Mouse (Mus musculus): ENCODE results near the gene Gtf2h2.
"Not testable (repeated sequence)": the region's sequence is repeated elsewhere in the genome, so short reads cannot be mapped to it uniquely, and the experiment has no call there.

The Gtf2h2 gene

DNA sequence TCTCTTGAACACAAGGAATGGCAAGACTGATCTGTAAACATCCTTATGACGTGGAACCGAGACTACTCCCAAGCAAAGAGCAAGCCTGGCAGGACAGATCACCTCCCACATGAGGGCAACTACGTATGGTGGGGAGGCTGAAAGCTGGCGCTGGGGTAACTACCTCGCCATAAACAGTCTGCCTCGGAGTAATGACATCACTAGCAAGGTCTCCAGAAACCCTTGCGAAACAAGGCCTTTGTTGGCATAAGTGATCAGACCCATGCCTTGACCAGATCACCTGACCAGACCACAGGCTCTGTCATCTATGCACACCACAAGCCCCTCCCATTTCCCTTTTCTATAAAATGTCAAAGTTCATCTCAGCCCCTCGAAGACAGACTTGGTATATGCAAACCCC is 934 bp upstream of the Gtf2h2 start:
- intact Hi-C loops (cut with DNase I): loop anchor here (5.0 to 10.0 kb wide), 2 partner anchors 121 to 159 kb away; partner anchors contain the start of genes Ak6, Marveld2, Rad17 and Taf9

DNA sequence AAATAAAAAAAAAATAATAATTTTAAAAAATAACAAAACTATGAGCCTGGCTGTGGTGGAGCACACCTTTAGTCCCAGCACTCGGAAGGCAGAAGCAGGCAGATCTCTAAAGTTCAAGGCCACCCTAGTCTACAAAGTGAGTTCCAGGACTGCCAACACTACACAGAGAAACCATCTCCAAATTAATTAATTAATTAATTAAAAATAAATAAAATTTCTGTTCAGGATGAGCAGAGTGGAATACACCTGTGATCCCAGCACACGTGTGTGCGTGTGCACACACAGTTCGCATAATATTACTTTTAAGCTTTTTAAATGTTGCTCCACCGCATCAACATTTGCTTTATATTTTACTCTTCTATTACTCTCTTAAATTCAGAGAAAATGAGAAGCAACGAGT is 756 bp downstream of the Gtf2h2 start:
- intact Hi-C loops (cut with DNase I): loop anchor here (5.0 to 10.0 kb wide), 2 partner anchors 123 to 161 kb away; partner anchors contain the start of genes Ak6, Marveld2, Rad17 and Taf9

DNA sequence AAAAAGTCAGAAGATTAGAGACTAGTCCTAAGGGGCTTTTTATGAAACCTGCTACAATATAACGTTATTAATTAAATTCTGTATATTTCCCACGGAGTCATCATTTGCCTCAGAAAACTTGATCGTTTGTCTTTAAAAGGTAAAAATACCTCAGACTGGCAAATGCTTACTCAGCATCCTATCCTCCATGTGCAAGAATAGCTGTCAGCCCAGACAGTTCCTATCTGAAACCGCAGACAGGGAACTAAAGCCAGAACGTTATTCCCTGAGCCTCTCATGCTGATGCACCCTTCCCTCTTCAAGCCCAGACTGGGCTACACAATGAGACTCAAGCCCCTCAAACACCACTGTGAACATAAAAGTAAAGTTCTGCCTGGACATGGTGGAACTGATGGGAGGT is 2.0 kb downstream of the Gtf2h2 start:
- intact Hi-C loops (cut with DNase I): loop anchor here (5.0 to 10.0 kb wide), 2 partner anchors 124 to 162 kb away; partner anchors contain the start of genes Ak6, Marveld2, Rad17 and Taf9

GRCm38 (mm10) chr13:100483610-100484009 is 8.8 kb downstream of the Gtf2h2 start:
- intact Hi-C loops (cut with DNase I): no loop called here

DNA sequence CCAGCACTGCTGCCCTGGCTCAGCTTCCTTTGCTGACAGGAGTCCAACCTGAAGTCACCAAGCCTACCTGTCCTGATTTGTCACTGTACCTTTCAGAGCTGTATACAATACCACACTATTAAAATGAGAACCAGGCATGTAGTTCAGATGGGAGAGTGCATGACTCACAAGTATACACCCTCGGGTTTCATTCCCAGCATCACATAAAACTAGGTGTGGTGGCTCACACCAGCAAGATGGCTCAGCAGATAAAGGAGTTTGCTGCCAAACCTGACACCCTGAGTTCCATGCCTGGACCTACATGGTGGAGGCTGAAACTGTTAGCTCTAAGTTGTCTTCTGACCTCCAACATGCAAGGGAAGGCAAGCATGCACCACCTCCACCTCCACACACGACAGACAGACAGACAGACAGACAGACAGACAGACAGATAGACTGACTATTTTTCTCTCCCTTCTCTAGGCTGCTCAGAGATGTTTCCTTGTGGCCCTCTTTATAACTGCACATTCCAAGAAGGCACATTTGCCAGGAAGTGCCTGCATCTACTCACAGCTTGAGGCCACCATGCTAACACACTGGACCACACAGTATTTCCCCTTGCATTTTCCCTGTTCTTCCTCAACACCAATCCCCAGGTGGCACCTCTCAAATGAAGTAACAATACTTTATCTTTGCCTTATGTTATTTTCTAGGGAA is 28.7 kb downstream of the Gtf2h2 start:
- intact Hi-C loops (cut with DNase I): no loop called here

DNA sequence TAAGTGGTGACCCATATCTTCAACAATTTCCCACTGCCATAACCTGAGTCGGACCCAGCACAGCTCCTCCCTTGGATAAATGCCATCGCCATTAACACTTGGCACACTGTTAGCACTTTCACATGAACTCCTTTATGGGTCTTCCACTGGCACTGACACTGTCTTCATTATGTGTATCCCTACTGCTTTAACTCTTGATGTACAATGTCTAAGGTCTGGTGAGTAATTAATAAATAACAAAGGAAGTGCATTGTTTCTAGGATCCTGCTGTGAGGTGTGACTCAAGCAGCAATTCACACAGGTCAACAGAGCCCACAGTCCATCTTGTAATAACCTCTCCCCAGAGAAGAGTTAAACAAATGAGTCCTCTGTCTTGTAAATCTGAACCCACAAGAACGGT is 31.0 kb downstream of the Gtf2h2 start:
- intact Hi-C loops (cut with DNase I): no loop called here

DNA sequence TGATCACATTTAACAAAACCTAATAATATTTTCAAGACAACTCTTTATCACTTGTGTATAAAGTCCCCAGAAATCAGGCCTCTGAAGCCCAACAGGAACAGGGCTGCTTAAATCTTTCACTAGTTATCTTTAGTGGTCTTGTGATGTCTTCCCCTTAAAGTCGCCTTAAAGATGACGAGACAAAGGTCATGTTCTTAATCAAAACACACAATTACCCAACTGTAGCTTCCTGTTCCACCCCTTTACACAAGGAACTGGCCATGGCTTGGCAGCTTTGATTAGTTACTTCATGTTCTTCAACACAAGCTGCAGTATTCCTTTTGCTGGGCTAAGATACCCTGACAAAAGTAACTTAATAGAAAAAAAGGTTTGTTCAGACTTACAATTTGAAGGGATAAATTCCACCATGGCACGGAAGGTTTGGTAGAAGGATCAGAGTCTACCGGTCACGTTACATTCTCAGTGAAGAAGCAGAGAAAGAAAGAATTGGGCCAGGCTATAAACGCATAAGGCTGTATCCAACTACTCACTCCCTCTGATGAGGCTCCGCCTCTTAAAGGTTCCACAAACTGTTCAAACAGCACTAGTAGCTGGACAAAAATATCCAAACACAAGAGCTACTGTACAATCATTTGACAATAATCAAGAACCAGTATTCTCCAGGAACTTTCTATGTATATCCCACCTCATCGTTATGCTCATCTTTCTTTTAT is 39.8 kb downstream of the Gtf2h2 start, which contains the start of gene Naip1:
Naip1 (minus strand) TSS at position 455 of the 713 bp plus-strand sequence.
- intact Hi-C loops (cut with DNase I): not testable (repeated sequence)

- intact Hi-C loops (cut with DNase I): no loop called here
Observed at GRCm38 (mm10) chr13:100449495-100449894, 42.9 kb downstream of the Gtf2h2 start.

DNA sequence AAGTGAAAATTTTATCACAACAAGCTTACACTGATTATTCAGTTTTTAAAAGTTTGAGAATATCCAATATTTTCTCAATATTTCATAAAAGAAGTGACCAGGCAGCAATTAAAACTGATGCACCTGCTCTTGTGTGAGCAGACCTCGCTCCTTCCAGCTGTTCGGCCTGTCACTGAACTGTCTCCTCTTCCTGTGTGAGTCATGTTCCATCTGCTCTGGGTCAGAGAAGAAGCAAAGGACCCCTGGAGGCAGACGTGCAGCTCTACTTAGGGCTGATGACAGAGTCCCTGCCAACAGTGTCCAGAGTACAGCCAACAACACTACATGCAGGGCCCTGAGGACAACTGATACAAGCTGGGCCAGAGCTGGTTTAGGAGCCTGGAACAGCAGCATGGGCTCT is 52.3 kb downstream of the Gtf2h2 start:
- intact Hi-C loops (cut with DNase I): no loop called here

GRCm38 (mm10) chr13:100438701-100439100 is 53.7 kb downstream of the Gtf2h2 start:
- intact Hi-C loops (cut with DNase I): no loop called here

DNA sequence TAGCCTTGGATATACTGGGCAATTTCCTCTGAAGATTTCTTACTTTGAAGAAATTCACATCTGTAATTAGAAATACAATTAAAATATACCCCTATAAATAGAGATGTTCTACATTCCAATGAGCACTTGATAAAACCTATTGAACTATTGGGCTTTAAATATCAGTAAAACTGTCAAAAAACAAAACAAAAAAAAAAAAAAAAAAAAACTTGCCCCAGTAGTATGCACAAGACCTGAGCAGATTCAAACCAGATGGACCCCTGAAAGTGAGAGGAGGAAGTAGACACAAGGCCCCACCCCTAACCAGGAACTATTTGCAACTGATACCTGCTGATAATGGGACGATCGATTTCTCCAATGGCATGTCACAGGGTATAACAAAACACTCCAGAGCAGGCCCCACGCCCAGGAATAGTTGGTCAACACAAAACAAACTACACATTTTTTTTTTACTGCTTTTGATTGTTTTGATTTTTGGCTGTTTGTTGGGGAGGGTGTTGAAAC is 55.0 kb downstream of the Gtf2h2 start:
- intact Hi-C loops (cut with DNase I): no loop called here

DNA sequence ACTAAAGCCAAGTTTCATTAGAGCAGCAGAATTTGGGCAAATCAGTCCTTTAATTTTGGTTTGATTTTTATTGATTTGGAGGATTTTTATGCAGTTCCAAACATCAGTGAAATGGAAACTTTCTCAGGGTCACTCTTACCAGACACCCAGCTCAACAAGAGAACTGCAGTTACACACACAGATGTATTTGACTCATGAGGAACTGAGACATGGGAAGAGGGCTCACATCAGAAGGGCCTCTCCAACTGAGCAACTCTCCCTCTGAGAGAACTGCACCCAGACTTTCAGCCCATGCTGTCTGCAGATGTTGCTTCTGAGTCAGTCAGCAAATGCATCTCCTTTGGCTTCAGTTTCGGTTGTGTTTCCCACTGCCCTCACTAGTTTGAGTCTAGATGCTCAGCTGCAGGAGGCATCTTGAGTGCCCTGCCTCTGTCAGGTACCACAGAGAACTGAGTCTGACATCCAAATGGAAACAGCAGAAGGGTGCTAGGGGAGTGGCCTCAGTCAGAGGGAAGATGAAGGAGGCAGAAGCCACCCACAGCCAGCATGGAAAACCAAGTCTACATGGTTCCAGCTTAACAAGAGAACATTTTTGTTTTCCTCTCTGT is 55.7 kb downstream of the Gtf2h2 start:
- intact Hi-C loops (cut with DNase I): not testable (repeated sequence)

- intact Hi-C loops (cut with DNase I): not testable (repeated sequence)
Observed at GRCm38 (mm10) chr13:100419958-100420357, 72.4 kb downstream of the Gtf2h2 start.

- intact Hi-C loops (cut with DNase I): no loop called here
Observed at GRCm38 (mm10) chr13:100414428-100414827, 78.0 kb downstream of the Gtf2h2 start.
